Mouse (Mus musculus) megakaryocyte, embryonic 14.5 days (primary cell): ENCODE measurements around the gene Ralb.

ENCODE experiments used
- FLI1 ChIP-seq: IDR thresholded peaks from 2 replicates; pipeline ENCODE4 v1.6.1; 2012; ENCODE audit warnings: low read length, inconsistent platforms, mixed read lengths
- GATA1 ChIP-seq: IDR thresholded peaks from 3 replicates; pipeline ENCODE4 v1.6.1; 2012; ENCODE audit warnings: mixed read lengths, low read length, inconsistent platforms, borderline replicate concordance

GRCm38 (mm10) chr1:119443591-119444350 is 60.8 kb downstream of the Ralb start:
- no peak for TF ChIP-seq GATA1
- no peak for TF ChIP-seq FLI1
